Mouse (Mus musculus): ENCODE measurements around the gene Bex6. TPM values are rescaled to one million over a fixed set of nuclear protein-coding genes. Genes with fewer than 3 reads are reported as not detected.

Gene Bex6
- polyA plus RNA-seq, 1 experiment: not detected

DNA sequence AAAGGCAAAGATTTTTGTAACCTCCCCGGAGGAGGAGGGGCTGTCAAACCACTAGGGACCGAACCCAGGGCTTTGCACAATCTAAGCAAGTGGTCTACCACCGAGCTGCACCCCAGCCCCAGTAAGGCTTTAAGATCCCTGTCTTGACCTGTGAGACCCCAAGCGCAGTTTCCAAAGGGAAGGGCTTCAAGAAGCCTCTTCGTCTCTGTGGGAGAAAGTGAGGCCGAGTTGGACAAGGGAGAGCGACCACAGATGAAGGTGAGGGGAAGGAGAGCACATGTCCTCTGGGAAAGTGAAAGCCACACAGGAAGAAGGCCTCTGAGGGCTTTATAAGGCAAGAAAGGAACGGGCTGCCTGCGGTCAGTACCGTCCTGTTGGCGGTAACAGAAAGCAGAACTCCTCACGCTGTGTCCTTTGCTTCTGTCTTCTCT lies 10.4 kb downstream of the Bex6 start:
- H3K36me3 ChIP-seq (ENCODE audit: control insufficient read depth, insufficient read depth): no peaks in the 10 kb centered on the region
- no peaks in the 10 kb centered on the region for H3K79me2 ChIP-seq (ENCODE audit: control insufficient read depth, insufficient read depth)
- no peak overlapping the region for H3ac ChIP-seq (ENCODE audit: control insufficient read depth, insufficient read length, low read depth)
- peaks cover 4% of the 10 kb centered on the region for H3K27me3 ChIP-seq (ENCODE audit: control insufficient read depth, insufficient read depth, insufficient read length)
- no peaks in the 10 kb centered on the region for H3K79me3 ChIP-seq (ENCODE audit: low read depth)
- no peak overlapping the region for H3K4me3 ChIP-seq (ENCODE audit: insufficient read depth, poor library complexity, severe bottlenecking)
- TF ChIP-seq USF1 (IDR thresholded peaks at IDR 0.05; ENCODE audit: low read depth) (no peak), MYOD1 (IDR thresholded peaks at IDR 0.05; ENCODE audit: control insufficient read depth, insufficient read length, low read depth) (no peak), MYOG (IDR thresholded peaks at IDR 0.05; ENCODE audit: control insufficient read depth, extremely low read depth, insufficient read length) (no peak), CEBPB (IDR thresholded peaks at IDR 0.05; ENCODE audit: low read depth) (no peak)

DNA sequence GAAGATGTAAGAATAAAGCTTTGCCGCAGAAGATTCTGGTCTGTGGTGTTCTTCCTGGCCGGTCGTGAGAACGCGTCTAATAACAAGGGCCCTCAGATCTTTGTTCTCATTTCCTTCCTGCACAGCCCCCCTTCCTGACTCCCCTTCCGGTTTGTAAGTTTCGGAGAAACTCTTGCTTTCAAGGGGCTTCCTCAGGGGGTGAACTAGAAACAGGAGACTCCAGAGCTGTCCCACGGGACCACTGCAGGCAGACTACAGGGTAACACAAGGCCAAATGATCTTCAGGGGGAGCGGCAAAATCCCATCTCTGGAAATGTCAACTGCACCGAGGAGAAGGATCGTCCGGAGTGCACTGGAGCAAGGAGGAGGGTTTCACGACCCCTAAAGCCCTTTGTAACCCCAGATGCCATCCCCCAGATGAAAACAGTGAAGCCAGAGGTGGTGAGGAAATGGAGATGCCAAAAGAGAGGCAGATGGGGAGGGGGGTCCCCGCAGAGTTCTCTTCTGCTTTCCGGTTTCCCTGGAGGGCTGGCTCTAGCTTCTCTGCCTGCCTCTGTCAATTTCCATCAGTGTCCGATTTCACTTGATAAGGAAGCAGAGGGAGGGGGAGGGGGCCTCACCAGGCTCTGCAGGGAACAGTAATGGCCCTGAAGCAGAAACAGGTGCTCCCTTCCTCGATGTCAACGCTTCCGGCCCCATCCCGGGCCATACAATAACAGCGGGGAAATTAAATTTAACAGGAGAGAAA lies 20.8 kb downstream of the Bex6 start:
- peaks cover 11% of the 10 kb centered on the region for H3K27me3 ChIP-seq (ENCODE audit: control insufficient read depth, insufficient read depth, insufficient read length)
- H3K4me3 ChIP-seq (ENCODE audit: insufficient read depth, poor library complexity, severe bottlenecking): no peak overlapping the region
- TF ChIP-seq CEBPB (IDR thresholded peaks at IDR 0.05; ENCODE audit: low read depth) (no peak), FOSL1 (IDR thresholded peaks at IDR 0.05; ENCODE audit: insufficient read depth, low read length, poor library complexity, severe bottlenecking) (no peak), CTCF (IDR thresholded peaks at IDR 0.05; ENCODE audit: control insufficient read depth, insufficient read depth, insufficient read length) (no peak), MYOD1 (IDR thresholded peaks at IDR 0.05; ENCODE audit: control insufficient read depth, insufficient read length, low read depth) (no peak)
- H3K79me3 ChIP-seq (ENCODE audit: low read depth): no peaks in the 10 kb centered on the region
- H3K79me2 ChIP-seq (ENCODE audit: control insufficient read depth, insufficient read depth): no peaks in the 10 kb centered on the region
- H3ac ChIP-seq (ENCODE audit: control insufficient read depth, insufficient read length, low read depth): no peak overlapping the region
- no peaks in the 10 kb centered on the region for H3K36me3 ChIP-seq (ENCODE audit: control insufficient read depth, insufficient read depth)

DNA sequence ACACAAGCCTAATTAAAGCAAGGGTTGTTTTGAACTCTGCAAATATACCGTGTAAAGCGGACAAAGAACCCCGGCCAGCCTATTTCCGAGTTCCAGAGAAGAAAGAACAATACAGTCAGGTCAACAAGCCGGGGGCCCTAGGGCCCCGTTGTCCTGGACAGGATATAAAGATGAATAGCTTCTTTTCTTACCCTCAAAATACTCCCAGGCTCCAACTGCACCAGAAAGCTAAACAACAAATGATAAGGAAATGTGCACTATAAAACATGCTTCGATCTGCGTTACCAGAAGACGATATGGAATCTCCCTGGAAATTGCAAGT lies 21.3 kb downstream of the Bex6 start:
- no peaks in the 10 kb centered on the region for H3K36me3 ChIP-seq (ENCODE audit: control insufficient read depth, insufficient read depth)
- no peak overlapping the region for H3ac ChIP-seq (ENCODE audit: control insufficient read depth, insufficient read length, low read depth)
- TF ChIP-seq CTCF (IDR thresholded peaks at IDR 0.05; ENCODE audit: control insufficient read depth, insufficient read depth, insufficient read length): no peak
- no peak for TF ChIP-seq CEBPB (IDR thresholded peaks at IDR 0.05; ENCODE audit: low read depth)
- TF ChIP-seq FOSL1 (IDR thresholded peaks at IDR 0.05; ENCODE audit: insufficient read depth, low read length, poor library complexity, severe bottlenecking): no peak
- TF ChIP-seq MYOD1 (IDR thresholded peaks at IDR 0.05; ENCODE audit: control insufficient read depth, insufficient read length, low read depth): no peak
- no peak for TF ChIP-seq MAX (IDR thresholded peaks at IDR 0.05)
- TF ChIP-seq USF1 (IDR thresholded peaks at IDR 0.05; ENCODE audit: low read depth): no peak
- no peak for TF ChIP-seq MYOG (IDR thresholded peaks at IDR 0.05; ENCODE audit: control insufficient read depth, extremely low read depth, insufficient read length)
- H3K27me3 ChIP-seq (ENCODE audit: control insufficient read depth, insufficient read depth, insufficient read length): peaks cover 11% of the 10 kb centered on the region
- H3K4me3 ChIP-seq (ENCODE audit: insufficient read depth, poor library complexity, severe bottlenecking): no peak overlapping the region
- no peaks in the 10 kb centered on the region for H3K79me2 ChIP-seq (ENCODE audit: control insufficient read depth, insufficient read depth)
- no peaks in the 10 kb centered on the region for H3K79me3 ChIP-seq (ENCODE audit: low read depth)

DNA sequence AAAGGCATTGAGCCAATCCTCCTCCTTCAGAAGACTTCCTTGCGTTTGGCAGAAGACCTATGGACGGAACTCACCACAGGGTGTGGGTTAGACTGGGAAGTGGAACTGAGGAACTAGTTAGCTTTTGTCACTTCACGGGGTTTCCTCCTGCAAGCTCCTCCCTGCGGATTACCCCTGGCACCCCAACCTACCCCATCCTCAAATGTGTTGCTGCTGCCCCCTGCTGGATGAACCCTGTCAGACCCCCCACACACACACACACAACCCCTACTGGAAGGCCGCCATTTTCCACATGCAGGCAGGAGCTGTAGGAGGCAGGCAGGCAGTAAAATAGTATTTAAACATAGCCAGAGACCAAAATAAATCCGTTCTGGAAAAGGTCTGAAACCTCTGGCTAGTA lies 23.1 kb downstream of the Bex6 start:
- TF ChIP-seq MYOD1 (IDR thresholded peaks at IDR 0.05; ENCODE audit: control insufficient read depth, insufficient read length, low read depth) (no peak), FOSL1 (IDR thresholded peaks at IDR 0.05; ENCODE audit: insufficient read depth, low read length, poor library complexity, severe bottlenecking) (no peak), CEBPB (IDR thresholded peaks at IDR 0.05; ENCODE audit: low read depth) (no peak), USF1 (IDR thresholded peaks at IDR 0.05; ENCODE audit: low read depth) (no peak), CTCF (IDR thresholded peaks at IDR 0.05; ENCODE audit: control insufficient read depth, insufficient read depth, insufficient read length) (no peak), MYOG (IDR thresholded peaks at IDR 0.05; ENCODE audit: control insufficient read depth, extremely low read depth, insufficient read length) (no peak), MAX (IDR thresholded peaks at IDR 0.05) (no peak)
- no peaks in the 10 kb centered on the region for H3K79me2 ChIP-seq (ENCODE audit: control insufficient read depth, insufficient read depth)
- no peaks in the 10 kb centered on the region for H3K79me3 ChIP-seq (ENCODE audit: low read depth)

DNA sequence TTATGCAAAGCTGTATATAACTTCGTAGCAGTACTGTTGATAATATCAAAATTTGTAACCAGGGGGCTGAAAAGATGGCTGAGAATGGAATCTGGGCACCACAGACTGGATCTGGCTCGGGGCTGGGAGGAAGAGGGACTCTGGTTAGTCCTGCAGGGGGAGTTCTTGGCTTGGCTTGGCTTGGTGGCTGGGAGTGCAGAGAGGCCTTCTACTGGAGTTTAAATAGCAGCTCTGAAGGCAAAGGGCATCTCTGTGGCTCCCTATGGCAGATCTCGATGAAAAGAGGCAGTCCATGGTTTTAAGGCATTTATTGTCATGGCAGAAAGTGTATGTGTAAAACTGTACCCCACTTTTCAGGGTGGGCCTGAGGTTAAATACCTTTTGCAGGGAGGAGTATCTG lies 25.3 kb downstream of the Bex6 start:
- H3K36me3 ChIP-seq (ENCODE audit: control insufficient read depth, insufficient read depth): no peaks in the 10 kb centered on the region
- no peak overlapping the region for H3K4me3 ChIP-seq (ENCODE audit: insufficient read depth, poor library complexity, severe bottlenecking)
- H3ac ChIP-seq (ENCODE audit: control insufficient read depth, insufficient read length, low read depth): no peak overlapping the region
- H3K27me3 ChIP-seq (ENCODE audit: control insufficient read depth, insufficient read depth, insufficient read length): peaks cover 18% of the 10 kb centered on the region
- TF ChIP-seq MYOD1 (IDR thresholded peaks at IDR 0.05; ENCODE audit: control insufficient read depth, insufficient read length, low read depth) (no peak), MAX (IDR thresholded peaks at IDR 0.05) (no peak), USF1 (IDR thresholded peaks at IDR 0.05; ENCODE audit: low read depth) (no peak)
- no peaks in the 10 kb centered on the region for H3K79me2 ChIP-seq (ENCODE audit: control insufficient read depth, insufficient read depth)
- H3K79me3 ChIP-seq (ENCODE audit: low read depth): no peaks in the 10 kb centered on the region

More for the DNA sequence above, 23.1 kb downstream of the Bex6 start:
- Histone ChIP-seq H3K27me3 (ENCODE audit: control insufficient read depth, insufficient read depth, insufficient read length) (peaks cover 15% of the 10 kb centered on the region), H3K36me3 (ENCODE audit: control insufficient read depth, insufficient read depth) (no peaks in the 10 kb centered on the region), H3ac (ENCODE audit: control insufficient read depth, insufficient read length, low read depth) (no peak overlapping the region), H3K4me3 (ENCODE audit: insufficient read depth, poor library complexity, severe bottlenecking) (no peak overlapping the region)

DNA sequence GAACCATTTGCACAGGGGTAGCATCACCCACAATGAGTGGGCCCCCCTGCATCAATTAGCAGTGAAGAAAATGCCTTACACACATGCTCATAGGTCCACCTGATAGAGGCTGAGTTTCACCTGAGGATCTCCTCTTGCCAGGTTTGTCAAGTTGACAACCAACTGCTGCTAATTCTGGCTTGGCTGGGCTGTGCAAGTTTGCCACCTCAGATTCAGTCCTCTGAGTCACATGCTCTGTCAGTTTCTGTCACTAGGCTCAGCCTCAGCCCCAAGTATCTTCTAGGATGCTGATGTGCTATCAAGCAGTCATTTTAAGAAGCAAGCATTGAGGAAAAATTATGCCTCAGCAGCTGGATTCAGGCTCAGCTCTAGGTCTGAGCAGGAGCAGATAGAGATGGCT lies 34.5 kb downstream of the Bex6 start:
- Histone ChIP-seq H3K36me3 (ENCODE audit: control insufficient read depth, insufficient read depth) (no peaks in the 10 kb centered on the region), H3K79me3 (ENCODE audit: low read depth) (no peaks in the 10 kb centered on the region), H3K27me3 (ENCODE audit: control insufficient read depth, insufficient read depth, insufficient read length) (peaks cover 7% of the 10 kb centered on the region), H3ac (ENCODE audit: control insufficient read depth, insufficient read length, low read depth) (no peak overlapping the region), H3K79me2 (ENCODE audit: control insufficient read depth, insufficient read depth) (no peaks in the 10 kb centered on the region), H3K4me3 (ENCODE audit: insufficient read depth, poor library complexity, severe bottlenecking) (no peak overlapping the region)
- TF ChIP-seq USF1 (IDR thresholded peaks at IDR 0.05; ENCODE audit: low read depth) (no peak), MAX (IDR thresholded peaks at IDR 0.05) (no peak), MYOG (IDR thresholded peaks at IDR 0.05; ENCODE audit: control insufficient read depth, extremely low read depth, insufficient read length) (no peak), CEBPB (IDR thresholded peaks at IDR 0.05; ENCODE audit: low read depth) (no peak)
